In the genomic region with DNA sequence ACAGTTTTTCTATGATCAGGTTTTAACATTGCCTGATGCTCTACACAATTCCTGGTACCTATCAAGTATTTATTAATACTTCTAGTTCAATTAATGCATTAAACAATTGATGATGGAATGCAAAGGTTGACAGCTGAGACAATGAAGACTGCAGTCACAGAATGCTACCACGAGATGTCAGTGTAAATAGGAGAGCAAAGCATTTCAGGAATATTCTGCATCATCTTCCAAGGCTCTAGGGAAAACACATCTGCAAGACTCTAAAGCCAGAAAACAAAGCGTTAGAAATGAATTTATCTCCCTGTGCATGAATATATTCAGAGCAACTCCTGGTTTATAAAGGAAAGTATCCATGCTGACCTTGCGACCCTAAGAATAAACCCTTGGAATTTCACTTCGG, we compare ENCODE assay signal across 11 mouse cellular contexts.
DNase-seq lines count a peak whose midpoint lies in the region; ATAC-seq and TF ChIP-seq lines count a peak whose summit lies in the region.
"Had no signal": no experiment of that assay in that cellular context is flagged by ENCODE, and none has a peak within 500 bp of the region (broad histone marks: within the 10 kb centered on the region; RNA-seq: fewer than 3 reads in every experiment).

No protein-coding gene starts in this region.

- ATAC-seq in forebrain, embryonic 15.5 days (replicated peaks) = peak; percentile 54; the same call in 1 of the 2 replicates
- no peak for ATAC-seq in forebrain, embryonic 11.5 days (replicated peaks; ENCODE audit: low FRiP score)
- ATAC-seq in heart, postnatal 0 days (ENCODE audit: insufficient read depth, low read depth) = no peak
- no peak for ATAC-seq in erythroid progenitor cell, adult 5-6 weeks (replicated peaks; ENCODE audit: low FRiP score, poor library complexity, severe bottlenecking)

- no peak for TF ChIP-seq EP300 in heart, postnatal 0 days (IDR thresholded peaks at IDR 0.05; ENCODE audit: low read depth)

- no peaks in the 10 kb centered on the region for H3K9me3 ChIP-seq in forebrain, embryonic 15.5 days
- H3K9me3 ChIP-seq in forebrain, embryonic 11.5 days (ENCODE audit: control insufficient read depth, low read length) = no peaks in the 10 kb centered on the region
- H3K9me3 ChIP-seq in heart, postnatal 0 days (replicated peaks; ENCODE audit: control insufficient read depth, low read length) = no peaks in the 10 kb centered on the region
- H3K9me3 ChIP-seq: embryonic facial prominence, embryonic 13.5 days; G1E had no signal

- intact Hi-C loops in left cerebral cortex, postnatal 14 days (cut with DNase I) = loop anchor here (5.0 kb wide), 2 partner anchors 206 to 926 kb away; no protein-coding TSS in a partner anchor
- intact Hi-C loops in left cerebral cortex, postnatal 4 days (cut with DNase I) = loop anchor here (1.0 to 5.0 kb wide), 2 partner anchors 208 to 926 kb away; no protein-coding TSS in a partner anchor

- H3K27me3 ChIP-seq in forebrain, embryonic 15.5 days = no peaks in the 10 kb centered on the region
- H3K27me3 ChIP-seq in forebrain, embryonic 11.5 days (ENCODE audit: control insufficient read depth, insufficient read depth, low read length) = no peaks in the 10 kb centered on the region
- H3K27me3 ChIP-seq in heart, postnatal 0 days (ENCODE audit: control insufficient read depth, insufficient read depth, low read length) = no peaks in the 10 kb centered on the region
- H3K27me3 ChIP-seq: embryonic facial prominence, embryonic 13.5 days had no signal

- no peaks in the 10 kb centered on the region for H3K36me3 ChIP-seq in forebrain, embryonic 15.5 days
- H3K36me3 ChIP-seq in forebrain, embryonic 11.5 days (ENCODE audit: control insufficient read depth, insufficient read depth, low read length) = no peaks in the 10 kb centered on the region
- H3K36me3 ChIP-seq in heart, postnatal 0 days (replicated peaks; ENCODE audit: control insufficient read depth, insufficient read depth, low read length) = no peaks in the 10 kb centered on the region
- H3K36me3 ChIP-seq: embryonic facial prominence, embryonic 13.5 days; G1E had no signal

- no peak overlapping the region for H3K4me2 ChIP-seq in forebrain, embryonic 15.5 days (replicated peaks)
- H3K4me2 ChIP-seq in forebrain, embryonic 11.5 days (ENCODE audit: low read depth, low read length, severe bottlenecking) = no peak overlapping the region
- H3K4me2 ChIP-seq in heart, postnatal 0 days (ENCODE audit: low read depth, low read length) = no peak overlapping the region; the same call in 1 of the 2 replicates
- H3K4me2 ChIP-seq: embryonic facial prominence, embryonic 13.5 days had no signal

- no peak overlapping the region for H3K9ac ChIP-seq in forebrain, embryonic 15.5 days (replicated peaks)
- no peak overlapping the region for H3K9ac ChIP-seq in forebrain, embryonic 11.5 days (ENCODE audit: low read length)
- H3K9ac ChIP-seq in heart, postnatal 0 days (replicated peaks; ENCODE audit: low read depth, low read length) = no peak overlapping the region
- H3K9ac ChIP-seq: embryonic facial prominence, embryonic 13.5 days had no signal

- WGBS in forebrain, embryonic 15.5 days = 53% methylated on average over 4 of the region's 4 CpGs
- WGBS in forebrain, embryonic 11.5 days = 60% methylated on average over 4 of the region's 4 CpGs
- WGBS in heart, postnatal 0 days = 50% methylated on average over 4 of the region's 4 CpGs

- no peak for DNase-seq in forebrain, embryonic 11.5 days (ENCODE audit: low spot score)
- peak; percentile 44 to 49 for DNase-seq in left cerebral cortex, postnatal 14 days (ENCODE audit: low spot score in 2 of 2)
- DNase-seq in left cerebral cortex, postnatal 4 days = no peak
- DNase-seq in heart, postnatal 0 days (ENCODE audit: low spot score) = peak; percentile 75
- DNase-seq in retina, embryonic 14.5 days (ENCODE audit: low spot score) = peak; percentile 55
- DNase-seq in yolk sac, embryonic 10.5 days (ENCODE audit: low spot score) = no peak

- H3K4me1 ChIP-seq in forebrain, embryonic 15.5 days = peaks cover 9% of the 10 kb centered on the region
- H3K4me1 ChIP-seq in forebrain, embryonic 11.5 days (replicated peaks; ENCODE audit: control insufficient read depth, insufficient read depth, low read length) = no peaks in the 10 kb centered on the region
- peaks cover 19% of the 10 kb centered on the region for H3K4me1 ChIP-seq in heart, postnatal 0 days (ENCODE audit: control insufficient read depth, insufficient read depth)

- no peak overlapping the region for H3K27ac ChIP-seq in forebrain, embryonic 15.5 days (replicated peaks)
- H3K27ac ChIP-seq in forebrain, embryonic 11.5 days (ENCODE audit: low read depth, low read length) = no peak overlapping the region
- H3K27ac ChIP-seq in heart, postnatal 0 days (ENCODE audit: low read depth) = peak overlapping the region; percentile 32
- H3K27ac ChIP-seq: embryonic facial prominence, embryonic 13.5 days had no signal

- TF ChIP-seq CTCF in heart, postnatal 0 days (IDR thresholded peaks at IDR 0.05; ENCODE audit: low read depth) = peak; percentile 92

- no peak overlapping the region for H3K4me3 ChIP-seq in forebrain, embryonic 15.5 days
- no peak overlapping the region for H3K4me3 ChIP-seq in forebrain, embryonic 11.5 days (ENCODE audit: low read depth, low read length)
- H3K4me3 ChIP-seq in heart, postnatal 0 days (ENCODE audit: low read depth, low read length) = no peak overlapping the region
- H3K4me3 ChIP-seq: embryonic facial prominence, embryonic 13.5 days; myocyte had no signal

Comparison
In these comparisons a context has a peak if more than half of its experiments do, and no peak if none do; other contexts are left out.
1. DNase-seq: peak in left cerebral cortex, postnatal 14 days (2 of 2), heart, postnatal 0 days (single experiment) and retina, embryonic 14.5 days (single experiment); none in forebrain, embryonic 11.5 days (single experiment), left cerebral cortex, postnatal 4 days (single experiment) and yolk sac, embryonic 10.5 days (single experiment).